Mouse (Mus musculus): ENCODE results near the gene Sema3e. TPM values are rescaled to one million over a fixed set of nuclear protein-coding genes. Genes with fewer than 3 reads are reported as not detected.
A peak's percentile ranks its signal among the peaks of the same experiment; 100 is the strongest.

Sema3e gene
- polyA plus RNA-seq, 1 experiment from 2014 or later = 2.4 TPM

GRCm38 (mm10) chr5:14032056-14032455 is 7.0 kb downstream of the Sema3e start:
- Histone ChIP-seq H3K27me3 (no peaks in the 10 kb centered on the region), H3K27ac (no peak overlapping the region), H3K36me3 (no peaks in the 10 kb centered on the region), H3K4me1 (no peaks in the 10 kb centered on the region), H3K9ac (no peak overlapping the region), H3K4me2 (no peak overlapping the region), H3K4me3 (replicated peaks) (no peak overlapping the region), H3K9me3 (replicated peaks) (no peaks in the 10 kb centered on the region)
- ATAC-seq (replicated peaks; ENCODE audit: low FRiP score) = no peak
- WGBS = 52% methylated on average over 4 of the region's 4 CpGs

- H3K27ac ChIP-seq = no peak overlapping the region
- H3K9me3 ChIP-seq (replicated peaks) = no peaks in the 10 kb centered on the region
- no peak for ATAC-seq (replicated peaks; ENCODE audit: low FRiP score)
- H3K9ac ChIP-seq = no peak overlapping the region
- H3K4me2 ChIP-seq = no peak overlapping the region
- no peaks in the 10 kb centered on the region for H3K36me3 ChIP-seq
- no peak overlapping the region for H3K4me3 ChIP-seq (replicated peaks)
- H3K27me3 ChIP-seq = no peaks in the 10 kb centered on the region
- no peaks in the 10 kb centered on the region for H3K4me1 ChIP-seq
- 18% methylated on average over 3 of the region's 3 CpGs for WGBS
Measured at GRCm38 (mm10) chr5:14033302-14033701, 8.2 kb downstream of the Sema3e start.

DNA sequence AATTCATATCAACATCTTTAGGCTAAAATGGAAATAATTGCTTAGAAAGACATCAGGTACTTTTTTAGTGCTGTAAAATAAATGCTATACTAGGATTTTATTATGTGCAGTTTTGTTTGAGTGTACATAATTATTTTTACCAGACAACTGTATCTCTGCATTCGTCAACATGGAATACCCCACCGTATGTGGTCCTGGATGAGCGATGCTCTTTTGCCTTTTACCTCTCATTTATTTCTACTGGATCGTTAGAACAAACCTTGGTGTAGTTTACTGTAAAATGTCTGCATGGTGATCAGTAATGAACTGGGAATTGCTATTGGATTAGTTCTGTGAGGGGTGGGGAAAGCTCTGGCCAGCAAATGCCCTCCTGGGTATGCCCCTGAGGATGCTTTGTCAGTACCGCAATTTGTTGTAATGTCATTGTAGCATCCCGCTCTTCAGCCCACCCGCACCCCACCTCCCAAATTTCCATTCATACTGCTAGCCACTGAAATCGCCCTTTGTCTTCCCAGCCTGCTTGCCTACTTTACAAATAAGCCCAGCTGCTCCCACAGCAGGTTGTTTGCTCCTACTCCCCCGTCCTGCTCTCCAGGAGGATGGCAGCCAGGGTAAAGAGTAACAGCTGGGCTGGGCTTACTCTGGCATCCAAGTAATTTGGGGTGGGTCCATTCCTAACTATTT is 13.9 kb downstream of the Sema3e start:
- Histone ChIP-seq H3K36me3 (no peaks in the 10 kb centered on the region), H3K4me2 (no peak overlapping the region), H3K9me3 (replicated peaks) (no peaks in the 10 kb centered on the region), H3K4me3 (replicated peaks) (no peak overlapping the region), H3K27me3 (no peaks in the 10 kb centered on the region), H3K4me1 (no peaks in the 10 kb centered on the region), H3K27ac (no peak overlapping the region), H3K9ac (no peak overlapping the region)
- ATAC-seq (replicated peaks; ENCODE audit: low FRiP score) = 0 out of 2 replicates have a peak, but pooled peaks have one; percentile 49
- WGBS = 29% methylated on average over 9 of the region's 9 CpGs

- H3K4me1 ChIP-seq = no peaks in the 10 kb centered on the region
- H3K4me3 ChIP-seq (replicated peaks) = no peak overlapping the region
- no peaks in the 10 kb centered on the region for H3K27me3 ChIP-seq
- no peak overlapping the region for H3K4me2 ChIP-seq
- no peaks in the 10 kb centered on the region for H3K36me3 ChIP-seq
- H3K9me3 ChIP-seq (replicated peaks) = no peaks in the 10 kb centered on the region
- WGBS = 29% methylated on average over 4 of the region's 4 CpGs
- H3K9ac ChIP-seq = no peak overlapping the region
- H3K27ac ChIP-seq = no peak overlapping the region
- ATAC-seq (replicated peaks; ENCODE audit: low FRiP score) = no peak
Measured at GRCm38 (mm10) chr5:14040208-14040607, 15.1 kb downstream of the Sema3e start.

- H3K4me3 ChIP-seq (replicated peaks) = no peak overlapping the region
- no peaks in the 10 kb centered on the region for H3K4me1 ChIP-seq
- no peak for ATAC-seq (replicated peaks; ENCODE audit: low FRiP score)
- H3K9me3 ChIP-seq (replicated peaks) = no peaks in the 10 kb centered on the region
- no peaks in the 10 kb centered on the region for H3K36me3 ChIP-seq
- 85% methylated on average over 5 of the region's 5 CpGs for WGBS
- H3K9ac ChIP-seq = no peak overlapping the region
- H3K4me2 ChIP-seq = no peak overlapping the region
- H3K27ac ChIP-seq = no peak overlapping the region
- H3K27me3 ChIP-seq = no peaks in the 10 kb centered on the region
Measured at GRCm38 (mm10) chr5:14043116-14043515, 18.0 kb downstream of the Sema3e start.

GRCm38 (mm10) chr5:14043983-14044382 is 18.9 kb downstream of the Sema3e start:
- Histone ChIP-seq H3K4me3 (replicated peaks) (no peak overlapping the region), H3K36me3 (no peaks in the 10 kb centered on the region), H3K4me1 (no peaks in the 10 kb centered on the region), H3K27ac (no peak overlapping the region), H3K9me3 (replicated peaks) (no peaks in the 10 kb centered on the region), H3K9ac (no peak overlapping the region), H3K4me2 (no peak overlapping the region), H3K27me3 (no peaks in the 10 kb centered on the region)
- 92% methylated on average over 6 of the region's 6 CpGs for WGBS
- ATAC-seq (replicated peaks; ENCODE audit: low FRiP score) = no peak

DNA sequence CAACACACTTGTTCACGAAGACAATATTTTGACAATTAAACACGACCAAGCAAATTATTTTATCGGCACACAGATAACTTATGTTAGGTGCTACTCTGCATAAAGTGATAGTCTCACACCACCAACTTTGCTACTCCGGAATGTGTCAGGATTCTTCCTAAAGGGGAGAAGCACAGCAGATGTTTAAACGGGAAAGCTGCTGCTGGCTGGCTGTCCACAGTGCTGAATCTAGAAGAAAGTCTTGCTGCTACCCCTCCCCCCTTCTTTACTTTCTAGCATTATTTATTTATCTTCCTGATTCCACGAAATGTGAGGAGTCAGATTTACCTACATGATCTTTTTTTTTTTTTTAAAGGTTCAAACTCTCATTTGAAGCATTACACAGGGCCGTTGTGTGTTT is 23.6 kb downstream of the Sema3e start:
- WGBS = 37% methylated on average over 7 of the region's 7 CpGs
- Histone ChIP-seq H3K4me2 (0 out of 2 replicates have a peak overlapping the region, but pooled peaks have one; percentile 10), H3K27ac (no peak overlapping the region), H3K36me3 (no peaks in the 10 kb centered on the region), H3K9me3 (replicated peaks) (no peaks in the 10 kb centered on the region), H3K4me3 (replicated peaks) (peak overlapping the region; percentile 22; the same call in 1 of the 2 replicates), H3K27me3 (no peaks in the 10 kb centered on the region), H3K4me1 (no peaks in the 10 kb centered on the region), H3K9ac (no peak overlapping the region)
- no peak for ATAC-seq (replicated peaks; ENCODE audit: low FRiP score)

DNA sequence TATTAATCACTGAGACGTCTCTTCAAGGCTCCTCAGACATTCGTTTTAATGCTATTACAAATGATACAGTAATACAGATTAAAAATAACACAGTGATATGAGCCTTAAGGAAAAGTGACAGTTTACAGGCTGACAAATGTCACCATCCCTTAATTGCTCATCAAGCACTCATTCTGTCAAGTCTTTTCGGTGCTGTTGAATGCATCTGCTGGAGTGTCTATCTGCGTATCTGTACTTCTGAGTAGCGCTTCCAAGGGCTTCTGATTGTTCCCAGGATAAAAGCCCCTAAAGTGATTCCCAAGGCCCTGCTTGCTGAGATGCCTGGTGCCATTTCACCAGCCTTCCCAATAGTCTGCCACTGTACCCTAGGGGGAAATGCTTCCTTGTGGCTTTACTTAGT is 29.4 kb downstream of the Sema3e start:
- H3K4me3 ChIP-seq (replicated peaks) = no peak overlapping the region
- no peaks in the 10 kb centered on the region for H3K4me1 ChIP-seq
- WGBS = 70% methylated on average over 5 of the region's 5 CpGs
- no peak overlapping the region for H3K9ac ChIP-seq
- ATAC-seq (replicated peaks; ENCODE audit: low FRiP score) = no peak
- H3K4me2 ChIP-seq = no peak overlapping the region
- H3K27ac ChIP-seq = no peak overlapping the region
- no peaks in the 10 kb centered on the region for H3K9me3 ChIP-seq (replicated peaks)
- H3K36me3 ChIP-seq = no peaks in the 10 kb centered on the region
- H3K27me3 ChIP-seq = no peaks in the 10 kb centered on the region

DNA sequence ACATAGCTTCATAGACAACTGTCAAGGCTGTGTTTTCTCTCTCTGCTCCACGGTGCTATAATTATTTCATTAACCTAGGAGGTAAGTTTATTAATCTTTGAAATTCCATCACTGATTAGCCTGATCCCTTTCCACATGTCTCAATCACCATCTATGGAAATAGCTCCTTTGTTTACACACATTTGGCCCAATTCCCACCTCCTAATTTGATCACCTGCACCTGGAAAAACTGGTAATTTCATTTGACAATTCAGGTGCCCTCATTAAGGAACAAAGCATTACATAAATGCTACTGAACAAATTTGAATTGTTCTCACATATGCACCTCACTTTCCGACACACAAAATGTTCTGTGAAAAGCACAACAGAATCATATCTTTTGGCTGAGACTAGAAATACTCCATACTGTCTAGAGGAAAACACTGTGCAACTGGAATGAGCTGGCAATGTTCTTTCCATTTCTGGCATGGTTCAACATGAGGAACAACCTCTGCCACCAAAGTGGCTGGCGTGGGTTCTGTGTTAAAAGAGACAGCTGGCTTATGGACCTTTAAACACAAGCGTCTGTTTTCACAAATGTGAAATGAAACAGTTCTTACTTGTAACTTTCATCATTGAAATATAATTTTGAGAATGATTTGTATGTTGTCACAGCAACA is 34.9 kb downstream of the Sema3e start:
- H3K9ac ChIP-seq = no peak overlapping the region
- H3K4me3 ChIP-seq (replicated peaks) = no peak overlapping the region
- no peaks in the 10 kb centered on the region for H3K9me3 ChIP-seq (replicated peaks)
- H3K27ac ChIP-seq = no peak overlapping the region
- WGBS = 82% methylated on average over 4 of the region's 4 CpGs
- no peak overlapping the region for H3K4me2 ChIP-seq
- H3K27me3 ChIP-seq = no peaks in the 10 kb centered on the region
- ATAC-seq (replicated peaks; ENCODE audit: low FRiP score) = no peak
- H3K36me3 ChIP-seq = no peaks in the 10 kb centered on the region
- H3K4me1 ChIP-seq = no peaks in the 10 kb centered on the region

DNA sequence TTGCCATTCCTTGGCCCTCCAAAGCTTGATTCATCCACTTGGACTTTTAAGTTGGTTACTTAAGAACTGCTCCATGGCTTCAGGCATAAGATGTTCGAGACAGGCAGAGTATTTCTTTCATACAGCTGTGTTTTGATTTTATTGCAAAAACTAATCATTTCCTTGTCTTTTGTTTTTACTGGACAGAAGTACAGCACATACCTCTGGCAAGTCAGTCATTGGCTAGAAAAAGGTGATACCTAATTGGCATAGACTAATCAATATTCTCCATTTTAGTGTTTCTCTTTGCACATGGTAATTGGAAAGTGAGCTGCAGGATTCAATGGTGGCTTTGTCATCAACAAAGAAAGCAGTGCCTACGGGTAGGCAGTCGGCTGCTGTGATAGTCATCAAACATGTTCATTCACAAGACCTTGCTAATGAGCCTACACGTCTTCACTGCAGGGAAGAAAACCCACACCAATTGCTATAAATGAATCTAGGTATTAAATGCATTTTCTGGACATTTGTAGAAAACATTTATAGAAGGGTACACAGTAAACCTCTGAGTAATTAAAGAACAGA is 37.9 kb downstream of the Sema3e start:
- WGBS = 49% methylated on average over 4 of the region's 4 CpGs
- Histone ChIP-seq H3K4me1 (no peaks in the 10 kb centered on the region), H3K4me3 (replicated peaks) (no peak overlapping the region), H3K9ac (no peak overlapping the region), H3K4me2 (no peak overlapping the region), H3K36me3 (no peaks in the 10 kb centered on the region), H3K9me3 (replicated peaks) (no peaks in the 10 kb centered on the region), H3K27ac (no peak overlapping the region), H3K27me3 (no peaks in the 10 kb centered on the region)
- ATAC-seq (replicated peaks; ENCODE audit: low FRiP score) = no peak

GRCm38 (mm10) chr5:14073152-14073551 is 48.1 kb downstream of the Sema3e start:
- H3K4me1 ChIP-seq = no peaks in the 10 kb centered on the region
- WGBS = 86% methylated on average over 3 of the region's 3 CpGs
- H3K4me2 ChIP-seq = no peak overlapping the region
- no peak overlapping the region for H3K9ac ChIP-seq
- no peak; the same call in 1 of the 2 replicates for ATAC-seq (replicated peaks; ENCODE audit: low FRiP score)
- H3K36me3 ChIP-seq = no peaks in the 10 kb centered on the region
- no peaks in the 10 kb centered on the region for H3K27me3 ChIP-seq
- no peak overlapping the region for H3K27ac ChIP-seq
- no peak overlapping the region for H3K4me3 ChIP-seq (replicated peaks)
- no peaks in the 10 kb centered on the region for H3K9me3 ChIP-seq (replicated peaks)

DNA sequence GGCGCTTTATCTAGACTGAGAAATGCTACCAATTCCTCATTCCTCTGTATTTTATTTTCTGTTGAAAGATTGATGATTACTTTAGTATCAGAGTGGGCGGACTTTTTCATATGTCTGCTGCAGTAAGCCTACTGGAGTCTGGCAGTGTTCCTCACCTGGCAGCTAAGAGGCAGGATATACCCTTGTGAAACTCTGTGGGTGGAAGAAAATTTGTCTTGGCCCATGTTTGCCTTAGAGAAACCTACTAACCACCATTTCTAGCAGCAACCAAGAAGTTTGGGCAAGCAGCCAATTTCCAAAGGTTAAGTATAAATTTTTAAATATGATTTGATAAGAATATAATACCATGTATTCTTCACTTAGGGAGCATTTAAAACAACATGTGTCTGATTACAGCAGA is 63.0 kb downstream of the Sema3e start:
- Histone ChIP-seq H3K4me1 (peaks cover 4% of the 10 kb centered on the region; the same call in 1 of the 2 replicates), H3K9ac (no peak overlapping the region)
- 73% methylated on average over 2 of the region's 2 CpGs for WGBS

More for the DNA sequence above, 63.0 kb downstream of the Sema3e start:
- no peak overlapping the region for H3K27ac ChIP-seq
- ATAC-seq (replicated peaks; ENCODE audit: low FRiP score) = no peak
- no peaks in the 10 kb centered on the region for H3K36me3 ChIP-seq
- H3K27me3 ChIP-seq = no peaks in the 10 kb centered on the region
- no peak overlapping the region for H3K4me3 ChIP-seq (replicated peaks)
- no peak overlapping the region for H3K4me2 ChIP-seq
- no peaks in the 10 kb centered on the region for H3K9me3 ChIP-seq (replicated peaks)
